Mouse (Mus musculus) liver, postnatal 0 days (tissue): Measurements from ENCODE around the gene Fbxl22.

ENCODE experiments used
- CTCF ChIP-seq: sonication (generic); IDR thresholded peaks from 2 replicates; pipeline ENCODE4 v1.5.1; 2016; ENCODE audit warnings: antibody characterized with exemption, low read depth
- EP300 ChIP-seq: IDR thresholded peaks from 2 replicates; pipeline ENCODE4 v1.6.1; 2016; ENCODE audit warnings: antibody characterized with exemption, low read depth, mild to moderate bottlenecking

DNA sequence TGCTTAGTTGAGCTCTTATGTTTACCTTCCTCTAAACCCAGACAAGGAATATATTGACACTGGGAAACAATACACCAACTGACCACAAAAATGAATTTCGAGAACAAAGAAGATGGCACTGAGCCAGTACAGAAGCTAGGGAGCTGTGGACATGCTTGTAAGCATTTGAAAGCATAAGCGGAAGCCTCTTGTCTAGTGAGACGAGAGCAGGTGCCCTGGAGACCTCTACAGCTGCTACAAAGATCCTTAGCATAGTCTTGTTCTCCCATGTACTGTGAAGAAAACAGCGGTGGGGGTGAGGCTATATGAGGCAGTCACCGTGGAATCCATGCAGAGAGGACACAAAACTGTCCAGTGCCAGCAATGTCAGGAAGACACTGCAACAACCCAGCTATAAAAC is 4.5 kb upstream of the Fbxl22 start:
- TF ChIP-seq CTCF, result no peak
- TF ChIP-seq EP300, result no peak
